Mouse (Mus musculus): ENCODE data around the gene Galnt17. TPM values are rescaled to one million over a fixed set of nuclear protein-coding genes. Genes with fewer than 3 reads are reported as not detected.

Galnt17 gene
- 1.5 and 1.6 TPM in 2 replicates for polyA plus RNA-seq (2014; fragmentation: Nextera tagmentation; extraction: Ambion mirVana)

DNA sequence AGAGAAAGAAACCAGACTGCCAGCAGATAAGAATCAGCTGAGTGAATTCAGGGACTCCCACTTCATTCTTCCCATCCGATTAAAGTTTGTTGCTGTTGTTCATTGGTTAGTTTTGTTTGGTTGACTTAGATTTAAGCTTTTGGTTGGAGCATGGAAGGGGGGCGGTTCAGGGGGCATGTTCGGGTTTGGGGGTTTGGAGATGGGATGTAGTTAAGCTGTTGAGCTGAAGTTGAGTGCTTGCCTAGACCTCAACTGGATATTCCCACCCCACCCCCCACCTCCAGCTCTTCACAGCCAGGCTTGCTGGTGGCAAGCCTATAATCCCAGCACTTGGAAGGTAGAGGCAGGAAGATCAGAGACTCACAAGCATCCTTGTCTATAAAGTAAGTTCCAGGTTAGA, at the start of gene Galnt17:
Galnt17 (minus strand) TSS at position 101 of the 400 bp plus-strand sequence.
- no peak for DNase-seq (ENCODE audit: low spot score)
- Histone ChIP-seq H3K27me3 (ENCODE audit: control insufficient read depth, insufficient read depth, low read length) (peaks cover 17% of the 10 kb centered on the region), H3K4me3 (ENCODE audit: low read depth, low read length) (peak within 1 kb of the TSS; percentile 67), H3K9ac (ENCODE audit: low read length) (peak within 1 kb of the TSS; percentile 69), H3K4me1 (ENCODE audit: control insufficient read depth, insufficient read depth, low read length) (peaks cover 6% of the 10 kb centered on the region; the same call in 1 of the 2 replicates), H3K27ac (ENCODE audit: low read depth, low read length) (peak within 1 kb of the TSS; percentile 74), H3K4me2 (ENCODE audit: low read depth) (peak within 1 kb of the TSS; percentile 92), H3K9me3 (ENCODE audit: control insufficient read depth, low read length) (no peaks in the 10 kb centered on the region), H3K36me3 (ENCODE audit: control insufficient read depth, insufficient read depth, low read length) (no peaks in the 10 kb centered on the region)
- ATAC-seq (ENCODE audit: insufficient read depth, low FRiP score, low TSS enrichment) = no peak
- 60% methylated on average over 3 of the region's 3 CpGs for WGBS

DNA sequence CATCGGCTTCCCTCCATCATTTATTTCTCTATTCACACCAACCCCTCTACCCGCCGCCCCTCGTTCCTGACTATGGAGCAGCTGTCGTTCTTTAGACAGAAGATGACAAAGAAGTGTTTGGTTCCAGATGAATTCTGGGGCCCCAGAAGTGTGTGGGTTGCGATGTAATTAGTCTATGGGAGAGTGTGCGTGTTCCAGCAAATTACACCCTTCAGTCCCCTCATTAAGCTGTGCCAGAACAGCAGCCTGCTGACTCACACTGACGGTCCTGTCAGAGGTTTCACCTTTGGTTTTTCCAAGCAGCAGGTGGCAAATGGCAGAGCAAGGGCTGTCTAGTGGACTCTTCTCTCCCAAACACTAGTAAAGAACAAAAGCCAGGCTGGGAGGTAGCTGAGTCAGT, 26.2 kb upstream of the Galnt17 start:
- DNase-seq (ENCODE audit: low spot score) = no peak
- no peak overlapping the region for H3K27ac ChIP-seq (ENCODE audit: low read depth, low read length)

GRCm38 (mm10) chr5:131321286-131321685, 13.0 kb upstream of the Galnt17 start:
- Histone ChIP-seq H3K27me3 (ENCODE audit: control insufficient read depth, insufficient read depth, low read length) (no peaks in the 10 kb centered on the region), H3K4me1 (ENCODE audit: control insufficient read depth, insufficient read depth, low read length) (no peaks in the 10 kb centered on the region), H3K9me3 (ENCODE audit: control insufficient read depth, low read length) (no peaks in the 10 kb centered on the region), H3K4me3 (ENCODE audit: low read depth, low read length) (no peak overlapping the region), H3K27ac (ENCODE audit: low read depth, low read length) (no peak overlapping the region), H3K4me2 (ENCODE audit: low read depth) (no peak overlapping the region), H3K9ac (ENCODE audit: low read length) (no peak overlapping the region), H3K36me3 (ENCODE audit: control insufficient read depth, insufficient read depth, low read length) (no peaks in the 10 kb centered on the region)
- WGBS = 66% methylated on average over 3 of the region's 3 CpGs
- DNase-seq (ENCODE audit: low spot score) (no peak), ATAC-seq (ENCODE audit: insufficient read depth, low FRiP score, low TSS enrichment) (no peak)

More for the DNA sequence above, 26.2 kb upstream of the Galnt17 start:
- no peak overlapping the region for H3K4me3 ChIP-seq (ENCODE audit: low read depth, low read length)
- ATAC-seq (ENCODE audit: insufficient read depth, low FRiP score, low TSS enrichment) = no peak
- H3K27me3 ChIP-seq (ENCODE audit: control insufficient read depth, insufficient read depth, low read length) = no peaks in the 10 kb centered on the region
- no peaks in the 10 kb centered on the region for H3K9me3 ChIP-seq (ENCODE audit: control insufficient read depth, low read length)
- WGBS = 74% methylated on average over 8 of the region's 8 CpGs
- H3K9ac ChIP-seq (ENCODE audit: low read length) = no peak overlapping the region
- no peak overlapping the region for H3K4me2 ChIP-seq (ENCODE audit: low read depth)
- H3K4me1 ChIP-seq (ENCODE audit: control insufficient read depth, insufficient read depth, low read length) = no peaks in the 10 kb centered on the region
- H3K36me3 ChIP-seq (ENCODE audit: control insufficient read depth, insufficient read depth, low read length) = no peaks in the 10 kb centered on the region

DNA sequence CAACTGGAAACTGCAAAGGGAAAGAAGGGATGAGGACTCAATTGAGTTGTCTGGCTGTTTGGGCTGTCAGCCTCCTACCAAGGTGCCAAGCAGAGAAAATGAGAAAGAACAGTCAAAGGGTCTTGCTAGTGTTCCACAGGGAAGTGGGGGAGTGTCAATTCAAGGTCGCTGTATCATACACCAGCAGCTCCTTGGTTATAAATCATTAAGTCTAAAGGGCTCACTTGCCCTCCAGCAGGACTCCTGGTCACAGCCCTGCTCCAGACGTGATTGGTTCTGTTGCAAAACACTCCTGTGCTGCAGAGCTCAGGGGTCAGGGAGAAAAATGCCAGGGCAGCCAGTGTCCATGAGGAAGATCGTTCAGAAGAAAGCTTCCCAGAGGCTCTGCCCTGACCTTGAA, 11.3 kb upstream of the Galnt17 start:
- Histone ChIP-seq H3K27ac (ENCODE audit: low read depth, low read length) (no peak overlapping the region), H3K9me3 (ENCODE audit: control insufficient read depth, low read length) (no peaks in the 10 kb centered on the region), H3K27me3 (ENCODE audit: control insufficient read depth, insufficient read depth, low read length) (no peaks in the 10 kb centered on the region), H3K4me3 (ENCODE audit: low read depth, low read length) (no peak overlapping the region), H3K4me1 (ENCODE audit: control insufficient read depth, insufficient read depth, low read length) (no peaks in the 10 kb centered on the region), H3K9ac (ENCODE audit: low read length) (no peak overlapping the region), H3K36me3 (ENCODE audit: control insufficient read depth, insufficient read depth, low read length) (no peaks in the 10 kb centered on the region), H3K4me2 (ENCODE audit: low read depth) (no peak overlapping the region)
- no peak for ATAC-seq (ENCODE audit: insufficient read depth, low FRiP score, low TSS enrichment)
- 38% methylated on average over 3 of the region's 3 CpGs for WGBS
- no peak for DNase-seq (ENCODE audit: low spot score)

DNA sequence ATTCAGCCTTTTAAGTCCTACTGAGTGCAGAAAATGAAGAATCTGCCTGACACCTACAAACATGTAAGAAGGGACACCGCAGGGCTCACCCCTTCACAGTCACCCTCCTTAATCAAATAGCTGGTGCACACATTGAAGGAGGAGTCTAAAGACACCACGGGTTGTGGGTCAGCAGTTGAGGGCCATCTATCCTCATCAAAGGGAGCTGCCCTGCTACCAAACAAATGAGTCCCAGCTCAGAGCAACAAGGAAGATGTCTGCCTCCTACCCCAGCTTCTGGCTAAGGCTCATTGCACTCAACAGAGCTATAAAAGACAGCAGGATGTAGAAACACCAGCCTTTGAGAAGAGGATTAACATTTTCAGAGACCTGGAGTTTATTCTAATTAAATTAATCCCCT, 10.8 kb upstream of the Galnt17 start:
- Histone ChIP-seq H3K4me1 (ENCODE audit: control insufficient read depth, insufficient read depth, low read length) (no peaks in the 10 kb centered on the region), H3K4me2 (ENCODE audit: low read depth) (no peak overlapping the region), H3K36me3 (ENCODE audit: control insufficient read depth, insufficient read depth, low read length) (no peaks in the 10 kb centered on the region), H3K27ac (ENCODE audit: low read depth, low read length) (no peak overlapping the region), H3K9ac (ENCODE audit: low read length) (no peak overlapping the region), H3K9me3 (ENCODE audit: control insufficient read depth, low read length) (no peaks in the 10 kb centered on the region), H3K4me3 (ENCODE audit: low read depth, low read length) (no peak overlapping the region), H3K27me3 (ENCODE audit: control insufficient read depth, insufficient read depth, low read length) (no peaks in the 10 kb centered on the region)
- WGBS = 57% methylated on average over 2 of the region's 2 CpGs
- ATAC-seq (ENCODE audit: insufficient read depth, low FRiP score, low TSS enrichment) = no peak
- no peak for DNase-seq (ENCODE audit: low spot score)

DNA sequence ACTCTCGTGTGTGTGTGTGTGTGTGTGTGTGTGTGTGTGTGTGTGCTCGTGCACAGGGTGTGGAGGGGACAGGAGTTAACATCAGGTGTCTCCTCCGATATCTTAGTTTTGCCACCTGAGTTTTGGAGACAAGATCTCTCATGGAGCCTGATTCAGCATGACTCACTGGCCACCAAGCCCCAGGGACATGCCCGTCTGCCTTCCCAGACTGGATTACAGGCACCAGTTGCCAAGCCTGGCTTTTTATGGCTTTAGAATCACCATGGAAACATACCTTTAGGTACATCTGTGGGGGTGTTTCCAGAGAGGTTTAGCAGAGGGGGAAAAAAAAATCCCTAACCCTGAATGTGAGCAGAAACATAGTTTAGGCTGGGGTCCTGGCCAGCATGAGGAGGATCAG, 6.7 kb upstream of the Galnt17 start:
- Histone ChIP-seq H3K4me3 (ENCODE audit: low read depth, low read length) (no peak overlapping the region), H3K27me3 (ENCODE audit: control insufficient read depth, insufficient read depth, low read length) (no peaks in the 10 kb centered on the region)

GRCm38 (mm10) chr5:131307656-131308151, 593 bp downstream of the Galnt17 start:
- ATAC-seq (ENCODE audit: insufficient read depth, low FRiP score, low TSS enrichment) (peak; percentile 87), DNase-seq (ENCODE audit: low spot score) (peak; percentile 92)
- Histone ChIP-seq H3K4me2 (ENCODE audit: low read depth) (peak overlapping the region; percentile 92), H3K36me3 (ENCODE audit: control insufficient read depth, insufficient read depth, low read length) (no peaks in the 10 kb centered on the region), H3K27me3 (ENCODE audit: control insufficient read depth, insufficient read depth, low read length) (peaks cover 17% of the 10 kb centered on the region), H3K9me3 (ENCODE audit: control insufficient read depth, low read length) (no peaks in the 10 kb centered on the region), H3K9ac (ENCODE audit: low read length) (peak overlapping the region; percentile 69), H3K4me3 (ENCODE audit: low read depth, low read length) (peak overlapping the region; percentile 67), H3K27ac (ENCODE audit: low read depth, low read length) (peak overlapping the region; percentile 74), H3K4me1 (ENCODE audit: control insufficient read depth, insufficient read depth, low read length) (peaks cover 6% of the 10 kb centered on the region; the same call in 1 of the 2 replicates)
- WGBS = 0% methylated on average over 36 of the region's 36 CpGs

More for the DNA sequence above, 6.7 kb upstream of the Galnt17 start:
- no peaks in the 10 kb centered on the region for H3K4me1 ChIP-seq (ENCODE audit: control insufficient read depth, insufficient read depth, low read length)
- DNase-seq (ENCODE audit: low spot score) (no peak), ATAC-seq (ENCODE audit: insufficient read depth, low FRiP score, low TSS enrichment) (no peak)
- H3K4me2 ChIP-seq (ENCODE audit: low read depth) = no peak overlapping the region
- H3K36me3 ChIP-seq (ENCODE audit: control insufficient read depth, insufficient read depth, low read length) = no peaks in the 10 kb centered on the region
- H3K9me3 ChIP-seq (ENCODE audit: control insufficient read depth, low read length) = no peaks in the 10 kb centered on the region
- H3K27ac ChIP-seq (ENCODE audit: low read depth, low read length) = no peak overlapping the region
- no peak overlapping the region for H3K9ac ChIP-seq (ENCODE audit: low read length)
- 80% methylated on average over 4 of the region's 4 CpGs for WGBS

DNA sequence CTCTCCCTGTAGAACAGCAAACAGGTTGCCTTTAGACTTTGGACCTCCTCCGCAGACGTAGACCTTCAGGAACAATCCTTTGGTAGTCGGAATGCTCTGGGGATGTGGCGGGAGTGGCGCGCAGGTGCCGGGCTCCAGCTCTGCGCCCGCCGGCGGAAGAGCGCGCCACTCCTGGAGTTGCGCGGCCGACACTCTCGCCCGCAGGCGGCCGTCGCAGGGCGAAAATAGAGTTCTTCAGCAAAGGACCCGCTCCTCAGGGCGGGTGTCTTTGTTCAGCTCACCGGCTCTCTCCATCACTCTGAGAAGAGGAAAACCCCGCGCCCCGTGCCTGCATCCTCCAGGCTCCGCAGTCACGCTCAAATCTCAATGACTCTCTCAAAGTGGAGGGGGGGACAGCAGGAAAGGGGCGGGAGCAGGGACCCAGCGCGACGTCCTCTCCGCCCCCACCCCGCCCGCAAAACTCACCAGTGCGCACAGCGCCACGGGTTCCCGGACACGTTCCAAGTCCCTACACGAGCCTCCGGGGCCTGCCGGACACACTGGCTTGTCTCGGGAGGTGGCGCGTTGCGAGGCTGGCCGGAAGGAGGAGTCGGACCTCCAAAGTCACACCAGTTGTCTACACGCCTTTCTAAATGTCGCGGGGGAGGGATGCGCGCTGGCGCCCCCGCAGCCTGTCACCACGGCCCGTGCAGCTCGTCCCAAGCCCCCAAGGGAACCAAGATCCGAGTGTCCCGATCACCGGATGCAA, 1.2 kb downstream of the Galnt17 start:
- H3K4me1 ChIP-seq (ENCODE audit: control insufficient read depth, insufficient read depth, low read length) = peaks cover 6% of the 10 kb centered on the region; the same call in 1 of the 2 replicates
- peak overlapping the region; percentile 69 for H3K9ac ChIP-seq (ENCODE audit: low read length)
- whole genome bisulfite sequencing = 0% methylated on average over 63 of the region's 64 CpGs
- no peaks in the 10 kb centered on the region for H3K36me3 ChIP-seq (ENCODE audit: control insufficient read depth, insufficient read depth, low read length)
- DNase-seq (ENCODE audit: low spot score) (peak; percentile 61), ATAC-seq (ENCODE audit: insufficient read depth, low FRiP score, low TSS enrichment) (peak; percentile 58)
- peak overlapping the region; percentile 92 for H3K4me2 ChIP-seq (ENCODE audit: low read depth)
- no peaks in the 10 kb centered on the region for H3K9me3 ChIP-seq (ENCODE audit: control insufficient read depth, low read length)
- peak overlapping the region; percentile 74 for H3K27ac ChIP-seq (ENCODE audit: low read depth, low read length)
- peak overlapping the region; percentile 67 for H3K4me3 ChIP-seq (ENCODE audit: low read depth, low read length)
- H3K27me3 ChIP-seq (ENCODE audit: control insufficient read depth, insufficient read depth, low read length) = peaks cover 17% of the 10 kb centered on the region
